Mouse (Mus musculus) stomach, embryonic 16.5 days (tissue): Measurements from ENCODE around the gene Mnd1. TPM values are rescaled to one million over a fixed set of nuclear protein-coding genes. Genes with fewer than 3 reads are reported as not detected.

Experiments used
- ATAC-seq: fragments of 200-750 bp; cut with Nextera tagmentation; 2 replicates; pipeline ENCODE4 v1.8.0; 2017; ENCODE audit warnings: moderate number of reproducible peaks, moderate TSS enrichment; ENCODE audit not compliant: insufficient read depth, low FRiP score
- H3K27ac ChIP-seq: fragments of 300-500 bp; sonication (generic); 2 replicates; pipeline ENCODE4 v1.5.1; 2014; ENCODE audit warnings: low read length
- H3K27me3 ChIP-seq: fragments of 300-500 bp; sonication (generic); 2 replicates; pipeline ENCODE4 v1.6.1; 2014; ENCODE audit warnings: low read length, control low read depth, mixed read lengths; ENCODE audit not compliant: control insufficient read depth, insufficient read depth
- H3K36me3 ChIP-seq: fragments of 300-500 bp; sonication (generic); 2 replicates; pipeline ENCODE4 v1.6.1; 2014; ENCODE audit warnings: low read length; ENCODE audit not compliant: control insufficient read depth, insufficient read depth
- H3K4me1 ChIP-seq: fragments of 300-500 bp; sonication (generic); 2 replicates; pipeline ENCODE4 v1.6.1; 2014; ENCODE audit warnings: low read length, control low read depth, mixed read lengths; ENCODE audit not compliant: control insufficient read depth, insufficient read depth
- H3K4me2 ChIP-seq: fragments of 300-500 bp; sonication (generic); 2 replicates; pipeline ENCODE4 v1.6.1; 2014; ENCODE audit warnings: low read depth, low read length, mixed read lengths
- H3K4me3 ChIP-seq: fragments of 300-500 bp; sonication (generic); replicated peaks from 2 replicates; pipeline ENCODE4 v1.5.1; 2014; ENCODE audit warnings: mild to moderate bottlenecking, low read length
- H3K9ac ChIP-seq: fragments of 300-500 bp; sonication (generic); 2 replicates; pipeline ENCODE4 v1.6.1; 2014; ENCODE audit warnings: low read length
- H3K9me3 ChIP-seq: fragments of 300-500 bp; sonication (generic); replicated peaks from 2 replicates; pipeline ENCODE4 v1.6.1; 2016; ENCODE audit warnings: low read length, control low read depth; ENCODE audit not compliant: control insufficient read depth
- WGBS: fragments of 180-500 bp; shearing (Covaris S2); extraction: QIAGEN DNeasy Blood & Tissue Kit; methylation state at CpG from one replicate; pipeline ENCODE4 v1.1.7; 2014; 5-methylcytosine and 5-hydroxymethylcytosine counted together
- polyA plus RNA-seq: library from polyadenylated mRNA; unstranded; fragments of >200 nt; fragmentation: Nextera tagmentation; extraction: Ambion mirVana; gene quantifications from 2 replicates; pipeline ENCODE4 v1.2.1, GENCODE M21; 2015

Gene Mnd1
- polyA plus RNA-seq, 1 experiment from 2014 or later: 12.6 TPM

DNA sequence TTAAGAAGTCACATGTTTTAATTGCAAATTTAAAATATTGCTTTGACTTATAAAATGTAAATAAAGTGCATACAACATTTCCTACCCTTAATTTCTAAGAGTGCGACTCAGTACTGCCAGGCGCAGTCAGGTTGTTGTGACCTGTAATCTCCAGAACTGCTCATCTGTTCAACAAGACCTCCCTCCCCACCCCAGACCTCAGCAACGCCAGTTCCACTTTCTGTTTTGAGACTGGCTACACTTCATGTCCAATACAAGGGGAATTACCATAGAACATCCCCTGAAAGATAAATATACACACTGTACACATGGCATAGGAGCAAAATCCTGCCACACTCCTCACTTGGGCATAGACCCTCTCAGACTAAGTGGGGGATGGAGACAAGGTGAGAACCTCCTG is 28.9 kb downstream of the Mnd1 start:
- 79% methylated on average over 3 of the region's 3 CpGs for WGBS
- no peaks in the 10 kb centered on the region for H3K36me3 ChIP-seq
- H3K4me2 ChIP-seq: no peak overlapping the region
- H3K27ac ChIP-seq: no peak overlapping the region
- no peaks in the 10 kb centered on the region for H3K27me3 ChIP-seq
- no peak overlapping the region for H3K9ac ChIP-seq
- no peaks in the 10 kb centered on the region for H3K9me3 ChIP-seq
- ATAC-seq: no peak
- peaks cover 5% of the 10 kb centered on the region; the same call in 1 of the 2 replicates for H3K4me1 ChIP-seq
- no peak overlapping the region for H3K4me3 ChIP-seq

DNA sequence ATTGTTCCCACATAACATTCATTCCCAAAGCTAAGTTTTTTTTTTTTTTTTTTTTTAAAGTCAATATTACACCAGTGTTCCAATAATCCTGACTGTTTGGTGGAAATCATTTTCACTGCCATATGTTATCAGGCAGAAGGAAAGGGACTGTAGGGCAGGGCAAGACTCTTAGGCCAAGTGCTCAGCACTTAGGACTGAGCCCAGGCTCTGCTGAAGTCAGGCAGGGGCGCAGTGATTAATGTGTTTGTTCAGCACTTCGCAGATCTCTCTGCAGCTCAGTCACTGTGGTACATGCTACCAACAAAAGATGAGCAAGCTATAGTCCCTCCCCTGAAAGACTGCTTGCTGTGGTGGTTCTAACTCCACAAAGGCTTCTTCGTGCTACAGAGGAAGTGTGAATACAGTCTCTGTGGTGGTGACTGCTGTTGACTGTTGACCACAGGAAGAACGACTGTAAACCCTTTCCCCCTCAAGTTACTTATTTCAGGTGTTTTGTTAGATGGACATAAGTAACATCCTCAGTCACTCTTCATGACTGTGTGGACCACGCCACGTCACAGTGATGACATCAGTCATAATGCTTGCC is 29.8 kb downstream of the Mnd1 start:
- 59% methylated on average over 6 of the region's 6 CpGs for WGBS
- H3K4me2 ChIP-seq: no peak overlapping the region
- H3K9me3 ChIP-seq: no peaks in the 10 kb centered on the region
- H3K36me3 ChIP-seq: no peaks in the 10 kb centered on the region
- H3K4me1 ChIP-seq: peaks cover 5% of the 10 kb centered on the region; the same call in 1 of the 2 replicates
- H3K27me3 ChIP-seq: no peaks in the 10 kb centered on the region
- no peak overlapping the region for H3K4me3 ChIP-seq
- H3K27ac ChIP-seq: no peak overlapping the region
- H3K9ac ChIP-seq: no peak overlapping the region
- no peak for ATAC-seq

DNA sequence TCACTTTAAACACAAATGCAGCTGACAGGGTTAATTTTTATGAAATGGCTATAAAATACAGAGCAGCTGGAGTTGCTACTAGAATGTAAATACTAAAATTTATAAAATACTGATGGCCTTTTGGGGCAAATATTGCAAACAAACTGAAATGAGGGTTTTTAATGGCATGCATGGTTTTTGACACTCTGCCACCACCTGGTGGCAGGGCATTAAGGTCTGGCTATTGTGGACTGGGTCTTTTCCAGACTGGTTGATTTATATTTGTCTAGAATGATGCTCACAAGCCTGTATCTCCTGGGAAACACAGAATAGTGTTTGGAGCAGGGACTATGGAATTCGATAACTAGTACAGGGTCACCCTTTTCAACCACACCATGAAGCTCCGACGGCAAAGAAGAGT is 32.1 kb downstream of the Mnd1 start:
- Histone ChIP-seq H3K9ac (no peak overlapping the region), H3K4me1 (peaks cover 5% of the 10 kb centered on the region; the same call in 1 of the 2 replicates), H3K4me3 (no peak overlapping the region), H3K4me2 (no peak overlapping the region), H3K9me3 (no peaks in the 10 kb centered on the region), H3K27ac (no peak overlapping the region), H3K36me3 (no peaks in the 10 kb centered on the region), H3K27me3 (no peaks in the 10 kb centered on the region)
- WGBS: 58% methylated on average over 3 of the region's 3 CpGs
- no peak for ATAC-seq

DNA sequence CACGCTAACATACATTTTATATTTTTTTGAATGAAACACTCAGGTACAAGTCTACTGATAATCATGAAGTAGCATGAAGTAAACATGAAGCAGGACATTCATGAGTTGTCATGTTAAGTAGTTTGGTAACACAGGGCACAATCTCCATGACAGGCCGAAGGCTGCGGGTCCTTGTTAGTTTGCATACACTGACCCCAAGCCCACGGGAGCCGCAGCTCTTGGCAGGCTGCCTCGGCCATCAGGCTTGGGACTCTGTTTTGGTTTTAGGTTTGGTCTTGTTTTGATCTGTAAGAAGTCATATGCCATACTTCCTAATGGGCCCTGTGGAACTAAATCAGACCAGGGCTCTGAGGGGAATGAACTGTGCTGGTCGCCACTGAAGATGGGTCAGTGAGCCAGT is 36.9 kb downstream of the Mnd1 start:
- no peaks in the 10 kb centered on the region for H3K4me1 ChIP-seq
- no peaks in the 10 kb centered on the region for H3K27me3 ChIP-seq
- H3K36me3 ChIP-seq: no peaks in the 10 kb centered on the region
- 71% methylated on average over 7 of the region's 7 CpGs for WGBS
- no peak overlapping the region for H3K27ac ChIP-seq
- H3K4me3 ChIP-seq: no peak overlapping the region
- H3K4me2 ChIP-seq: no peak overlapping the region
- no peaks in the 10 kb centered on the region for H3K9me3 ChIP-seq
- no peak for ATAC-seq
- no peak overlapping the region for H3K9ac ChIP-seq

DNA sequence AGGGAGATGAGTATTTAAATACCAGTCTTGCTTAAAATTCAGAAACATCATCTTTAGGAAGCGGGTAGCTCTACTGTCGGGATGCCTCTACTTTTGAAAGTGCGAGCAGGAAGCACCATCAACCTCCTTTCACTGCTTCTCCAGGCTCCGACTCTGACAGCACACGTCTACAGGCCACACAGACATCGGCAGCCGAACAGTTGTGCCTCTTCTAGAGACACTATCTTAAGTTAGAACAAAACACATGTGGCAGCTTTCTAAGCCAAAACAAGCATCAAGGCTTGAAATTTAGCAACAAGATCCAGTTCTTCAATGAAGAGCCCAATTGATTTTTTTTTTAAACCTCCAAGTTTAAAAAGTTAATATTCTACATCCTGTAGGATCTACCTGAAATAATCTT is 37.4 kb downstream of the Mnd1 start:
- no peak for ATAC-seq
- H3K4me3 ChIP-seq: no peak overlapping the region
- no peaks in the 10 kb centered on the region for H3K36me3 ChIP-seq
- no peak overlapping the region for H3K9ac ChIP-seq
- H3K27me3 ChIP-seq: no peaks in the 10 kb centered on the region
- 78% methylated on average over 7 of the region's 7 CpGs for WGBS
- no peak overlapping the region for H3K4me2 ChIP-seq
- H3K9me3 ChIP-seq: no peaks in the 10 kb centered on the region
- no peaks in the 10 kb centered on the region for H3K4me1 ChIP-seq
- no peak overlapping the region for H3K27ac ChIP-seq

DNA sequence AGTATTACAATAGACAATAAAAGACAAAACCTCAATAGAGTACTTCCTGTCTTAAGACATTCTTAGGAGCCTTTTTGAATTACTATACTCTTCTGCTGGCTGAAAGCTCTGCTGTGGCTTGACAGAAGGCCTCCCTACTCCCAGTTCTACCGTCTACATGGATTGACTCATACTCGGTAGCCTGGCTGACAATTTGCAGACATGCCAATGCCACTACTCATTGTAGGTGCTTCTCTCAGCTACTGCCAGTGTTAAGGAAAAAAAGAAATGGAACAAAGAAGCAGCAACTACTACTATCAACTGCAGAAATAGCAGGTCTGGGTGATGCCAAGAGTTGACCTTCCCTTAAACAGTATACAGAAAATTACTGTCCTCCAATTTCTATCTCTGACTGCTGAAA is 47.0 kb downstream of the Mnd1 start:
- H3K4me3 ChIP-seq: no peak overlapping the region
- H3K36me3 ChIP-seq: no peaks in the 10 kb centered on the region
- WGBS: 76% methylated on average over 2 of the region's 2 CpGs
- no peaks in the 10 kb centered on the region for H3K27me3 ChIP-seq
- H3K9ac ChIP-seq: no peak overlapping the region
- H3K4me2 ChIP-seq: no peak overlapping the region
- H3K4me1 ChIP-seq: no peaks in the 10 kb centered on the region
- no peaks in the 10 kb centered on the region for H3K9me3 ChIP-seq
- no peak for ATAC-seq
- H3K27ac ChIP-seq: no peak overlapping the region

DNA sequence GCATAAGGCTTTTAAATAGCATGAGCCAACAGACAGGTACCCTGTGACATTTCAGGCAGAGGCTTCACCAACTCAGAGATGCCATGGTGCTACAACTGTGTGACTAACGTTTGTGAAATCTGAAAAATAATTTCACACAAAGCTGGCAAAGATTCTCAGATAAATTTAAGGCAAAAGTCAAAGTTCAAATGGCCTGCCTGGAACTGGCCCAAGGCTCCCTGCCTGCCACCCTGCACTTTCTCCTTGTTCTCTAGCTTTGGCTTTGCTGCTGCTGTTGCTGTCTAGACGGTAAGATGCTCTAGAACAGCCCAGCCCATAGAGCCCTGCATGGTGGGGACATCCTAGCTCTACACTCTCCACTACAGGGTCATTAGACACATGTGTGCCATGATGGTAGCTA is 49.5 kb downstream of the Mnd1 start:
- no peaks in the 10 kb centered on the region for H3K36me3 ChIP-seq
- H3K4me2 ChIP-seq: no peak overlapping the region
- H3K9ac ChIP-seq: no peak overlapping the region
- no peak overlapping the region for H3K4me3 ChIP-seq
- no peak for ATAC-seq
- 68% methylated on average over 2 of the region's 2 CpGs for WGBS
- no peak overlapping the region for H3K27ac ChIP-seq
- H3K9me3 ChIP-seq: no peaks in the 10 kb centered on the region
- H3K4me1 ChIP-seq: no peaks in the 10 kb centered on the region
- H3K27me3 ChIP-seq: no peaks in the 10 kb centered on the region

DNA sequence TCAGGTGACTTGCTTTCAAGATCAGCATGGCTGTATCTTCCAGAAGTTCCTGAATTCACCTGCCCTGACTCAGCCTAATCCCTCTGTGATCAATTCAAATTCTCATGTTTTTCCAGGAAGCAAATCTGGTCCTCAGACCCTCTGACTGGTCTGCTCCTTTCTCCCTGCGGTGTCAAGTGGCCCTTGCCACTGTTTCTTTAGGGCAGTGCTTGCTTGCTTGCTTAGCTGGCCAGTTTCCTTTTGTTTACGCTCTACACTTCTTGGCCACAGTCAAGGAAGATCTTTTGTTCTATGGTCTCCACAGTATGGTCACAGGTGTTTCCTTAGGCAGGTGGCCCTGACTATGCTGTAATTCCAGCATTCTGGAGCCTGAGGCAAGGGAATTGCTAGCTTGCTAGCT is 52.0 kb downstream of the Mnd1 start:
- Histone ChIP-seq H3K4me2 (no peak overlapping the region), H3K9me3 (no peaks in the 10 kb centered on the region), H3K36me3 (no peaks in the 10 kb centered on the region), H3K4me3 (no peak overlapping the region), H3K27ac (no peak overlapping the region), H3K9ac (no peak overlapping the region), H3K4me1 (no peaks in the 10 kb centered on the region), H3K27me3 (no peaks in the 10 kb centered on the region)
- no peak for ATAC-seq
- 55% methylated on average over 2 of the region's 2 CpGs for WGBS

DNA sequence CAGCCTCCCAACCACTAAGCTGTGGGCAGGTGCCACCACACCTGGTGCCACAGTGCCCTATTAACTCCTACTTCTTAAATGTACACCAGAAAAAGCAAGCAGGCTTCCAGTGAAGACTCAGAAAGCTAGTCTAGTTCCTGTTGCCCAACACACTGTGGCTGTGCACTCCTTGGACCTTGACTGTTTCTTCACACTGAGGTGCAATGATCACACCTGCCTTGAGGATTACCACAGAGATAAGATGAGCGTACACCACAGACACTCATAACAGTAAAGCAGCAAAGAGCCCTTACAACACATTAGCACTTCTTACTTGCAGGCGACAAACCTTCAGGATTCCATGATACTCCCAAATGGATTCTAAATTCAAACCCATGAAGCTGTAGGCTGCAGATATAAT is 62.7 kb downstream of the Mnd1 start:
- Histone ChIP-seq H3K9ac (no peak overlapping the region), H3K36me3 (no peaks in the 10 kb centered on the region), H3K27me3 (no peaks in the 10 kb centered on the region), H3K4me3 (no peak overlapping the region), H3K9me3 (no peaks in the 10 kb centered on the region), H3K4me2 (no peak overlapping the region), H3K4me1 (no peaks in the 10 kb centered on the region), H3K27ac (no peak overlapping the region)
- no peak for ATAC-seq
- WGBS: 93% methylated on average over 2 of the region's 2 CpGs

DNA sequence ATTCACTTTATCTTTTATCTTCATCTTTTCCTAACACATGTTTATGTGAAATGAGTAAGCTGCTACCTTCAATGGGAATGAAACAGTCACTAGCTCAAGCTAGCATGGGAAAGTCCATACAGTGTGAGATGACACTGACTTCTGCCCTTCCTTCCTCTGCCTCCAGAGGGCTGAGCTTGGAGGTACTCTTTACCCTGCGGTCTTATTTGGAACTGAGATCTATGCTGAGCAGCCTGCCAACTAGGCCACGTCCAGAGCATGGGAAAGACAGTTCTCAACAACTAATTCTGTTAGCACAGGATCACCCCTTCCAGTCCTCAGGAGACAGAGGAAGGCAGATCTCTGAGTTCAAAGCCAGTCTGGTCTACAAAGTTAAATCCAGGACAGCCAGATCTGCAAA is 64.6 kb downstream of the Mnd1 start:
- Histone ChIP-seq H3K27ac (no peak overlapping the region), H3K27me3 (no peaks in the 10 kb centered on the region), H3K9me3 (no peaks in the 10 kb centered on the region), H3K9ac (no peak overlapping the region), H3K36me3 (no peaks in the 10 kb centered on the region), H3K4me3 (no peak overlapping the region), H3K4me1 (no peaks in the 10 kb centered on the region), H3K4me2 (no peak overlapping the region)
- ATAC-seq: no peak
- 37% methylated on average over 2 of the region's 2 CpGs for WGBS
